Comparison of ENCODE assay signal across 26 mouse cellular contexts in the genomic region with DNA sequence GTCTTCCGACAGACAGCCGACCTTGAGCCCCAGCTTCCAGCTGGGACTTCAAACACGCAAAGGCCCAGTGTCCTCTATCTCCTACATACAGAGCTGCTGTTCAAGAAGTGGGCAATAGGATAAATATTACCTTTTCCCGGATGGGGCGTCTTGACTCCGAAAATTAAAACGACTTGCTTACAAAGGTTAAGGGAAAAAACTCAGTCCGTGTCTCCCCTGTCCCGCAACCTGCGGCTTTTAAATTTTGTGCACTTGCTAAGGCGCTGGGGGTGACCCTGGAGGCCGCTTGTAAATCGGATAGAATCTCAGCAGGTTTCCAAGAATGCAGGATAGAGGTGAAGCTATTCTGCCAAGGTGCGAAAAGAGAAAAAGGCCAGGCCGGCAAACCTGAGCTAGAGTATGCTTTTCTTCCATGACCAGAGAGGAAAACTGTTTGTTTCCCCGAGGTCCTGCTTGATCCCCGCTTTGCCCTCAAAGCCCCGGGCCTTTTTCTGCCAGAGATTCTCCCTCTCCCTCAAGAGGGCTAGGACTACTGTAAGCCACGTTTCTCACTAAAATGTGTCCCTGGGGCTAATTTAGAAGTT. TPM values are rescaled to one million over a fixed set of nuclear protein-coding genes. Genes with fewer than 3 reads are reported as not detected.
DNase-seq lines count a peak whose midpoint lies in the region; ATAC-seq and TF ChIP-seq lines count a peak whose summit lies in the region.
"Had no signal": no experiment of that assay in that cellular context is flagged by ENCODE, and none has a peak within 500 bp of the region (broad histone marks: within the 10 kb centered on the region; RNA-seq: fewer than 3 reads in every experiment).

No protein-coding gene starts in this region.

- H3K36me3 ChIP-seq in forebrain, embryonic 14.5 days (ENCODE audit: control insufficient read depth, insufficient read depth, low read length), result no peaks in the 10 kb centered on the region
- no peaks in the 10 kb centered on the region for H3K36me3 ChIP-seq in forebrain, embryonic 16.5 days (ENCODE audit: control insufficient read depth, insufficient read depth)
- H3K36me3 ChIP-seq in midbrain, embryonic 10.5 days, result no peaks in the 10 kb centered on the region
- H3K36me3 ChIP-seq in midbrain, postnatal 0 days (ENCODE audit: insufficient read depth, low read length), result no peaks in the 10 kb centered on the region
- H3K36me3 ChIP-seq: embryonic facial prominence, embryonic 15.5 days; heart, embryonic 15.5 days; hindbrain, embryonic 12.5 days; intestine, embryonic 15.5 days; limb, embryonic 13.5 days; liver, embryonic 13.5 days; lung, embryonic 15.5 days had no signal

- peak; percentile 13 for DNase-seq in forebrain, embryonic 14.5 days (ENCODE audit: low spot score)
- DNase-seq in midbrain, embryonic 10.5 days (ENCODE audit: low spot score), result peak; percentile 45
- DNase-seq in midbrain, postnatal 0 days (ENCODE audit: low spot score), result no peak
- DNase-seq in ZHBTc4 (ENCODE audit: low read depth, low spot score), result peak; percentile 12
- DNase-seq in mesoderm, embryonic 11.5 days (ENCODE audit: low read depth, low spot score), result peak; percentile 12
- no peak for DNase-seq in cerebellum, adult 8-10 months
- DNase-seq: cerebellum, adult 2 months; gastrocnemius, postnatal 25 days; heart, adult 2 months; liver, embryonic 13.5 days had no signal

- TF ChIP-seq CTCF in midbrain, postnatal 0 days (IDR thresholded peaks at IDR 0.05), result no peak

- H3K27ac ChIP-seq in forebrain, embryonic 14.5 days (ENCODE audit: low read depth, low read length), result no peak overlapping the region
- H3K27ac ChIP-seq in forebrain, embryonic 16.5 days (ENCODE audit: low read length), result no peak overlapping the region
- H3K27ac ChIP-seq in midbrain, embryonic 10.5 days (replicated peaks), result no peak overlapping the region
- no peak overlapping the region for H3K27ac ChIP-seq in midbrain, postnatal 0 days (ENCODE audit: low read depth, low read length)
- H3K27ac ChIP-seq: embryonic facial prominence, embryonic 15.5 days; heart, adult 2 months; heart, embryonic 15.5 days; hindbrain, embryonic 12.5 days; intestine, embryonic 15.5 days; limb, embryonic 13.5 days; liver, embryonic 13.5 days; lung, embryonic 15.5 days; macrophage had no signal

- no peak for ATAC-seq in forebrain, embryonic 14.5 days
- no peak for ATAC-seq in forebrain, embryonic 16.5 days
- no peak for ATAC-seq in midbrain, postnatal 0 days (ENCODE audit: low FRiP score)
- ATAC-seq: intestine, embryonic 15.5 days; midbrain, embryonic 16.5 days had no signal

- no peaks in the 10 kb centered on the region for H3K9me3 ChIP-seq in forebrain, embryonic 14.5 days (replicated peaks; ENCODE audit: control insufficient read depth, low read length)
- H3K9me3 ChIP-seq in forebrain, embryonic 16.5 days (ENCODE audit: control insufficient read depth, low read length), result no peaks in the 10 kb centered on the region
- no peaks in the 10 kb centered on the region for H3K9me3 ChIP-seq in midbrain, embryonic 10.5 days (replicated peaks)
- H3K9me3 ChIP-seq in midbrain, postnatal 0 days (ENCODE audit: low read length), result no peaks in the 10 kb centered on the region
- H3K9me3 ChIP-seq: embryonic facial prominence, embryonic 15.5 days; heart, embryonic 15.5 days; hindbrain, embryonic 12.5 days; intestine, embryonic 15.5 days; limb, embryonic 13.5 days; liver, embryonic 13.5 days; lung, embryonic 15.5 days had no signal

- peaks cover 76% of the 10 kb centered on the region for H3K27me3 ChIP-seq in forebrain, embryonic 14.5 days (replicated peaks; ENCODE audit: control insufficient read depth, insufficient read depth, low read length)
- peaks cover 67% of the 10 kb centered on the region for H3K27me3 ChIP-seq in forebrain, embryonic 16.5 days (replicated peaks; ENCODE audit: control insufficient read depth, insufficient read depth, low read length)
- H3K27me3 ChIP-seq in midbrain, embryonic 10.5 days (ENCODE audit: low read depth, poor library complexity, severe bottlenecking), result peaks cover 87% of the 10 kb centered on the region
- H3K27me3 ChIP-seq in midbrain, postnatal 0 days (ENCODE audit: insufficient read depth, low read length), result peaks cover 71% of the 10 kb centered on the region
- H3K27me3 ChIP-seq: CH12.LX had no signal

- no peak overlapping the region for H3K4me2 ChIP-seq in forebrain, embryonic 14.5 days (ENCODE audit: low read length)
- no peak overlapping the region for H3K4me2 ChIP-seq in forebrain, embryonic 16.5 days (ENCODE audit: low read length)
- no peak overlapping the region for H3K4me2 ChIP-seq in midbrain, postnatal 0 days (ENCODE audit: low read depth, low read length, poor library complexity, severe bottlenecking)
- H3K4me2 ChIP-seq: embryonic facial prominence, embryonic 15.5 days; heart, embryonic 15.5 days; hindbrain, embryonic 12.5 days; intestine, embryonic 15.5 days; limb, embryonic 13.5 days; liver, embryonic 13.5 days; lung, embryonic 15.5 days had no signal

- H3K9ac ChIP-seq in forebrain, embryonic 14.5 days (ENCODE audit: low read length), result no peak overlapping the region
- no peak overlapping the region for H3K9ac ChIP-seq in forebrain, embryonic 16.5 days (replicated peaks; ENCODE audit: low read depth, low read length)
- no peak overlapping the region for H3K9ac ChIP-seq in midbrain, postnatal 0 days (replicated peaks; ENCODE audit: low read length, poor library complexity, severe bottlenecking)
- H3K9ac ChIP-seq: embryonic facial prominence, embryonic 15.5 days; heart, embryonic 15.5 days; hindbrain, embryonic 12.5 days; intestine, embryonic 15.5 days; limb, embryonic 13.5 days; liver, embryonic 13.5 days; lung, embryonic 15.5 days had no signal

- 2% methylated on average over 19 of the region's 19 CpGs for WGBS in forebrain, embryonic 14.5 days
- under 1% methylated on average over 19 of the region's 19 CpGs for WGBS in forebrain, embryonic 16.5 days
- 2% methylated on average over 19 of the region's 19 CpGs for WGBS in midbrain, embryonic 10.5 days
- 2% methylated on average over 19 of the region's 19 CpGs for WGBS in midbrain, postnatal 0 days

- H3K4me3 ChIP-seq in forebrain, embryonic 14.5 days (ENCODE audit: low read depth, low read length), result no peak overlapping the region
- H3K4me3 ChIP-seq in forebrain, embryonic 16.5 days (replicated peaks; ENCODE audit: low read length), result no peak overlapping the region
- no peak overlapping the region for H3K4me3 ChIP-seq in midbrain, embryonic 10.5 days
- no peak overlapping the region for H3K4me3 ChIP-seq in midbrain, postnatal 0 days (ENCODE audit: low read depth, low read length)
- H3K4me3 ChIP-seq: embryonic facial prominence, embryonic 15.5 days; heart, adult 2 months; heart, embryonic 15.5 days; hindbrain, embryonic 12.5 days; intestine, embryonic 15.5 days; limb, embryonic 13.5 days; liver, embryonic 13.5 days; lung, embryonic 15.5 days had no signal

- H3K4me1 ChIP-seq in forebrain, embryonic 14.5 days (ENCODE audit: control insufficient read depth, insufficient read depth, low read length), result no peaks in the 10 kb centered on the region; the same call in 1 of the 2 replicates
- H3K4me1 ChIP-seq in forebrain, embryonic 16.5 days (replicated peaks; ENCODE audit: control insufficient read depth, insufficient read depth, low read length), result peaks cover 6% of the 10 kb centered on the region
- peaks cover 24% of the 10 kb centered on the region for H3K4me1 ChIP-seq in midbrain, embryonic 10.5 days
- H3K4me1 ChIP-seq in midbrain, postnatal 0 days (ENCODE audit: insufficient read depth, low read length), result no peaks in the 10 kb centered on the region
- H3K4me1 ChIP-seq: lung, embryonic 15.5 days had no signal

RNA-seq across cellular contexts. Expression of a gene that starts 2.1 kb away (rescaled TPM):
- 1.5 and 1.9 TPM in 2 replicates for polyA plus RNA-seq in forebrain, embryonic 14.5 days (2014; fragmentation: Nextera tagmentation; extraction: Ambion mirVana)
- 0.10 and 0.63 TPM in 2 replicates for polyA plus RNA-seq in forebrain, embryonic 16.5 days (2015; fragmentation: Nextera tagmentation; extraction: Ambion mirVana)
- polyA plus RNA-seq in midbrain, embryonic 10.5 days (2016; fragmentation: Nextera tagmentation; extraction: Ambion mirVana), result 0.66 and 1.8 TPM in 2 replicates
- 0.11 TPM in 1 of 2 replicates, not detected in the other for total RNA-seq in midbrain, postnatal 0 days (2014; rRNA removed)
- polyA plus RNA-seq in midbrain, postnatal 0 days (2015; fragmentation: Nextera tagmentation; extraction: Ambion mirVana), result 1.2 and 3.8 TPM in 2 replicates
- total RNA-seq: adrenal gland, adult 18-20 months; adrenal gland, postnatal 4 days; gastrocnemius, postnatal 25 days; heart, adult 2 months; layer of hippocampus, postnatal 14 days; MEL had no signal
- polyA plus RNA-seq: cerebellum, adult 2 months; heart, adult 2 months; heart, embryonic 15.5 days; hindbrain, embryonic 12.5 days; intestine, embryonic 15.5 days; kidney, embryonic 16.5 days; limb, embryonic 13.5 days; liver, embryonic 13.5 days; lung, embryonic 15.5 days; macrophage; small intestine, adult 2 months had no signal

RNA-seq across cellular contexts. Expression of a gene that starts 2.9 kb away (rescaled TPM):
- 1.3 and 1.5 TPM in 2 replicates for polyA plus RNA-seq in forebrain, embryonic 14.5 days (2014; fragmentation: Nextera tagmentation; extraction: Ambion mirVana)
- polyA plus RNA-seq in forebrain, embryonic 16.5 days (2015; fragmentation: Nextera tagmentation; extraction: Ambion mirVana), result 2.1 and 3.4 TPM in 2 replicates
- polyA plus RNA-seq in midbrain, embryonic 10.5 days (2016; fragmentation: Nextera tagmentation; extraction: Ambion mirVana), result 1.8 and 2.3 TPM in 2 replicates
- 7.6 and 9.9 TPM in 2 replicates for total RNA-seq in midbrain, postnatal 0 days (2014; rRNA removed)
- polyA plus RNA-seq in midbrain, postnatal 0 days (2015; fragmentation: Nextera tagmentation; extraction: Ambion mirVana), result 7.8 and 8.9 TPM in 2 replicates
- total RNA-seq: MEL had no signal
- polyA plus RNA-seq: heart, adult 2 months; macrophage; small intestine, adult 2 months had no signal

Comparison
In these comparisons a context has a peak if more than half of its experiments do, and no peak if none do; other contexts are left out.
1. DNase-seq: peak in forebrain, embryonic 14.5 days (single experiment), midbrain, embryonic 10.5 days (single experiment), ZHBTc4 (single experiment) and mesoderm, embryonic 11.5 days (single experiment); none in midbrain, postnatal 0 days (single experiment) and cerebellum, adult 8-10 months (single experiment).